Mouse (Mus musculus) small intestine, adult 2 months (tissue): ENCODE results near the gene Tm6sf1. TPM values are rescaled to one million over a fixed set of nuclear protein-coding genes. Genes with fewer than 3 reads are reported as not detected.
A peak's percentile ranks its signal among the peaks of the same experiment; 100 is the strongest.

Experiments
- H3K27ac ChIP-seq: fragments of 200-500 bp; 2 replicates; pipeline ENCODE4 v1.5.1; 2012; ENCODE audit warnings: low read depth, low read length, control low read depth, inconsistent platforms; ENCODE audit not compliant: insufficient read depth
- H3K27me3 ChIP-seq: fragments of 200-500 bp; 2 replicates; pipeline ENCODE4 v1.6.1; 2012; ENCODE audit warnings: mild to moderate bottlenecking, moderate library complexity, low read length, inconsistent platforms; ENCODE audit not compliant: control insufficient read depth, insufficient read depth
- H3K36me3 ChIP-seq: fragments of 200-500 bp; 2 replicates; pipeline ENCODE4 v1.6.1; 2012; ENCODE audit warnings: mild to moderate bottlenecking, low read length, control low read depth, inconsistent platforms; ENCODE audit not compliant: control insufficient read depth, insufficient read depth
- H3K4me1 ChIP-seq: fragments of 200-500 bp; 2 replicates; pipeline ENCODE4 v1.6.1; 2012; ENCODE audit warnings: low read length, inconsistent platforms, mixed read lengths; ENCODE audit not compliant: control insufficient read depth, insufficient read depth, insufficient read length
- H3K4me3 ChIP-seq: fragments of 200-500 bp; 2 replicates; pipeline ENCODE4 v1.5.1; 2012; ENCODE audit warnings: low read depth, mild to moderate bottlenecking, control low read depth, inconsistent platforms, low read length, moderate library complexity
- CTCF ChIP-seq: fragments of 200-500 bp; IDR thresholded peaks from 2 replicates; pipeline ENCODE4 v1.5.1; 2012; ENCODE audit warnings: low read depth, mild to moderate bottlenecking, control low read depth, inconsistent platforms, low read length, moderate library complexity, mixed read lengths; ENCODE audit not compliant: insufficient replicate concordance, insufficient read length; ENCODE audit errors: extremely low read depth
- POLR2A ChIP-seq: fragments of 200-500 bp; IDR thresholded peaks from 2 replicates; pipeline ENCODE4 v1.6.1; 2012; ENCODE audit warnings: low read depth, mild to moderate bottlenecking, control low read depth, inconsistent platforms, low read length, moderate library complexity
- WGBS: fragments of 180-500 bp; shearing (Covaris S2); methylation state at CpG from one replicate; pipeline ENCODE4 v1.1.7; 2018; 5-methylcytosine and 5-hydroxymethylcytosine counted together
- polyA plus RNA-seq: library from polyadenylated mRNA; depleted of rRNA; stranded (reverse); fragments of >200 nt; gene quantifications from 2 replicates; pipeline ENCODE4 v1.2.3, GENCODE M21; 2012

Gene Tm6sf1
- polyA plus RNA-seq, 1 experiment, result 16.3 TPM

GRCm38 (mm10) chr7:81861461-81861860 lies 2.7 kb downstream of the Tm6sf1 start:
- H3K36me3 ChIP-seq, result no peaks in the 10 kb centered on the region
- WGBS, result 84% methylated on average over 2 of the region's 2 CpGs
- H3K27me3 ChIP-seq, result peaks cover 13% of the 10 kb centered on the region
- H3K4me3 ChIP-seq, result no peak overlapping the region
- H3K27ac ChIP-seq, result peak overlapping the region; percentile 1; the same call in 1 of the 2 replicates
- TF ChIP-seq CTCF (no peak), POLR2A (no peak)
- peaks cover 7% of the 10 kb centered on the region; the same call in 1 of the 2 replicates for H3K4me1 ChIP-seq

DNA sequence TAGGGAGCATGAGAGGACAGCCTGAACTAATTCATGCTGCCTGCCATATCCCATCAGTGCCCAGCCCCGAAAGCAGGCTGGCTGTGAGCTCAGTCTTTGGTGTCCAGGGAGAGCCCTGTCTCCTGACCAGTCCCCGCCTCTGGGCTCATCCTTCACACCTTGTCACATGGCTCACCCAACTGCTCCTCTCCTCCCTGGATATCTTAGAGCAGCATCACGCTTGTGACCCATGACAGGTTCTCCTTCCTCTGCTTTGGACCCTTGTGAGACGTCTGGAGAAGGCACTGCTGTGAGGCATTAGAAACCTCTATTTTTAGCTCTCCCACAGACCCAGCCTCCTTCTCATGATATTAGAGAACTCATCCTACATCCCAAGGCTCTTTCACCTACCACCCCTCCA lies 3.1 kb downstream of the Tm6sf1 start:
- Histone ChIP-seq H3K27me3 (peaks cover 13% of the 10 kb centered on the region), H3K27ac (no peak overlapping the region), H3K4me1 (peaks cover 7% of the 10 kb centered on the region; the same call in 1 of the 2 replicates), H3K4me3 (no peak overlapping the region), H3K36me3 (no peaks in the 10 kb centered on the region)
- TF ChIP-seq POLR2A (no peak), CTCF (no peak)
- WGBS, result 58% methylated on average over 4 of the region's 4 CpGs

- Histone ChIP-seq H3K4me3 (peak overlapping the region; percentile 33), H3K27ac (peak overlapping the region; percentile 46), H3K27me3 (peaks cover 13% of the 10 kb centered on the region), H3K4me1 (peaks cover 7% of the 10 kb centered on the region; the same call in 1 of the 2 replicates), H3K36me3 (no peaks in the 10 kb centered on the region)
- TF ChIP-seq POLR2A (no peak), CTCF (no peak)
- 68% methylated on average over 24 of the region's 24 CpGs for whole genome bisulfite sequencing
Measured at GRCm38 (mm10) chr7:81862587-81863583, 4.1 kb downstream of the Tm6sf1 start.

DNA sequence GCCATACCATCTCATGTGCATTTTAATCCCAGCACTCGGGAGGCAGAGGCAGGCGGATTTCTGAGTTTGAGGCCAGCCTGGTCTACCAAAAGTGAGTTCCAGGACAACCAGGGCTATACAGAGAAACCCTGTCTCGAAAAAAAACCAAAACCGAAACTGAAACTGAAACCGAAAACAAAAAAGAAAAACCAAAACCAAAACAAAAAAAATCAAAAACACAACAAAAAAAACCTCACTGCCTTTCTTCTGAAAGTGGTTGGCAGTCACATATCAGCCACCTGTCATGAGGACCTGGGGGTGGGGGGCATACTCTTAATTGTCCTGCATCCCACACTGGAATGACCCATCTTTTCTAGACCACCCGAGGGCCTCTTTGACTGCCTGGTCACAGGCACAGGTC lies 5.8 kb downstream of the Tm6sf1 start:
- TF ChIP-seq CTCF (no peak), POLR2A (no peak)
- no peak overlapping the region for H3K4me3 ChIP-seq
- no peaks in the 10 kb centered on the region; the same call in 1 of the 2 replicates for H3K27me3 ChIP-seq
- H3K36me3 ChIP-seq, result no peaks in the 10 kb centered on the region
- WGBS, result 76% methylated on average over 6 of the region's 6 CpGs
- H3K4me1 ChIP-seq, result peaks cover 7% of the 10 kb centered on the region; the same call in 1 of the 2 replicates
- H3K27ac ChIP-seq, result no peak overlapping the region

GRCm38 (mm10) chr7:81865937-81866336 lies 7.1 kb downstream of the Tm6sf1 start:
- Histone ChIP-seq H3K36me3 (no peaks in the 10 kb centered on the region), H3K4me1 (peaks cover 7% of the 10 kb centered on the region; the same call in 1 of the 2 replicates), H3K4me3 (no peak overlapping the region), H3K27ac (no peak overlapping the region), H3K27me3 (no peaks in the 10 kb centered on the region; the same call in 1 of the 2 replicates)
- 91% methylated on average over 6 of the region's 6 CpGs for WGBS
- no peak for TF ChIP-seq CTCF
- TF ChIP-seq POLR2A, result no peak

DNA sequence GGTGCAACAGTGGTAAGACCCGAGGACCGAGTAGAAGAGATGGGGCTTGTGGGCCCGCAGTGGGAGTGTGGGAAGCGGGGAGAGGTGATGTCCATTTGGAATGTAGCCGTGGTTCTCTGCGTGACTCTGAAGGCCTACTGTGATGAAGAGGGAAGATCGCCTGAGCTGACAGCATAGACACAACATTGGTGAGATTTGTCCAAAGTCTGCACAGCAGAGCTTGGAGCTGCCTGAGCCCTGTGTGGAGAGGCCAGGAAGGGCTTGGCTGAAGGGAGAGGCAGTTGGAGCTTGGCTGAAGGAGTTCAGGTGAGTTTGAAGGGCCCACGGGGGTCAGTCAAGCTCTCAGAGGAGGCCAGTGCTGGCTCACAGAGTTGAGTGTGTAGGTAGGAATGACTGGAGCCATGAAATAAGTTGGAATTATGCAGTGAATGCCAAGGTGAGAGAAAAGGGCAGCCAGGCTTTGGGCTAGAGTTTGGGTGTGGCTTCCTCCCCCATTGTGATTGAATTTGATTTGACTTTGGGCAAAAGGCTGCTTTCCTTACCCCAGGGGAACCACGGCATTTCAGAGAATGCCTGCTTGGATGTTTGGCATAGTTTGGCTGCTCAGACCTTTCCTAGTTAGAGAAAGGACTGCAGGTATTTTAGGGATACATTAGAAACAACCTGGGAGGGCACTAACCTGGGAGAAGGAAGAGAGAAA lies 8.6 kb downstream of the Tm6sf1 start:
- no peak overlapping the region for H3K4me3 ChIP-seq
- WGBS, result 80% methylated on average over 9 of the region's 9 CpGs
- no peak for TF ChIP-seq CTCF
- no peak for TF ChIP-seq POLR2A
- H3K36me3 ChIP-seq, result no peaks in the 10 kb centered on the region
- H3K27me3 ChIP-seq, result no peaks in the 10 kb centered on the region
- H3K4me1 ChIP-seq, result peaks cover 7% of the 10 kb centered on the region; the same call in 1 of the 2 replicates
- H3K27ac ChIP-seq, result peak overlapping the region; percentile 22; the same call in 1 of the 2 replicates
